Mouse (Mus musculus) G1E (cell line): Measurements from ENCODE around the gene Zfp513. TPM values are rescaled to one million over a fixed set of nuclear protein-coding genes. Genes with fewer than 3 reads are reported as not detected.
A peak's percentile ranks its signal among the peaks of the same experiment; 100 is the strongest.

Experiments used
- ATAC-seq: 2 replicates; pipeline ENCODE4 v1.8.0; 2016; ENCODE audit warnings: mild to moderate bottlenecking; ENCODE audit not compliant: insufficient number of reproducible peaks, poor library complexity, low FRiP score, severe bottlenecking; ENCODE audit errors: extremely low read depth
- DNase-seq: peaks from one replicate; pipeline ENCODE4 v3.0.0; 2012; ENCODE audit warnings: low spot score
- H3K27me3 ChIP-seq: 2 replicates; pipeline ENCODE4 v1.6.1; 2012; ENCODE audit warnings: mild to moderate bottlenecking, low read length, inconsistent platforms; ENCODE audit not compliant: insufficient read depth
- H3K36me3 ChIP-seq: replicated peaks from 2 replicates; pipeline ENCODE3; 2012; ENCODE audit warnings: mild to moderate bottlenecking, inconsistent platforms
- H3K4me1 ChIP-seq: 2 replicates; pipeline ENCODE4 v1.6.1; 2012; ENCODE audit warnings: low read depth, low read length, inconsistent platforms, mixed read lengths; ENCODE audit not compliant: insufficient read depth
- H3K4me3 ChIP-seq: 2 replicates; pipeline ENCODE4 v1.5.1; 2012; ENCODE audit warnings: low read depth, mild to moderate bottlenecking, inconsistent platforms, low read length, moderate library complexity, mixed read lengths
- H3K9me3 ChIP-seq: replicated peaks from 2 replicates; pipeline ENCODE4 v1.6.1; 2012; ENCODE audit warnings: inconsistent platforms
- CTCF ChIP-seq: IDR thresholded peaks from 2 replicates; pipeline ENCODE4 v1.5.1; 2012; ENCODE audit warnings: low read depth, low read length, inconsistent platforms, mixed read lengths
- GATA1 ChIP-seq: IDR thresholded peaks from 2 replicates; pipeline ENCODE4 v1.6.1; 2012; ENCODE audit warnings: borderline replicate concordance, low read length, inconsistent platforms, mixed read lengths
- GATA2 ChIP-seq: IDR thresholded peaks from 2 replicates; pipeline ENCODE4 v1.6.1; 2012; ENCODE audit warnings: low read depth, low read length, inconsistent platforms, borderline replicate concordance
- POLR2AphosphoS5 ChIP-seq: IDR thresholded peaks from 2 replicates; pipeline ENCODE4 v1.6.1; 2012; ENCODE audit warnings: low read depth, low read length, inconsistent platforms; ENCODE audit not compliant: insufficient replicate concordance
- TAL1 ChIP-seq: conservative IDR thresholded peaks from 2 replicates; pipeline ENCODE4 v1.6.1; 2012; ENCODE audit warnings: low read depth, low read length, inconsistent platforms, mixed read lengths
- polyA plus RNA-seq: library from polyadenylated mRNA; stranded (reverse); fragments of >175 nt; gene quantifications from 2 replicates; pipeline ENCODE4 v1.2.3, GENCODE M21; 2012
- total RNA-seq, 2 experiments: library from RNA; stranded (forward) in 1 of 2; stranded (reverse) in 1 of 2; fragments of 200-1000 nt in 1 of 2; fragments of >200 nt in 1 of 2; fragmentation: Nextera tagmentation in 1 of 2; gene quantifications; 2 replicates each; pipeline ENCODE4 v1.2.3; 2014 to 2017

Zfp513 gene
- total and polyA plus RNA-seq, 3 experiments: 7.0 to 35.7 (median 9.4) TPM

GRCm38 (mm10) chr5:31192045-31192938, 9.8 kb downstream of the Zfp513 start:
- no peak for TF ChIP-seq GATA1
- TF ChIP-seq TAL1: no peak
- no peak for TF ChIP-seq CTCF
- TF ChIP-seq POLR2AphosphoS5: no peak
- no peak for TF ChIP-seq GATA2
- Histone ChIP-seq H3K27me3 (no peaks in the 10 kb centered on the region), H3K36me3 (peaks cover 74% of the 10 kb centered on the region), H3K4me3 (peak overlapping the region; percentile 88), H3K4me1 (peaks cover 47% of the 10 kb centered on the region), H3K9me3 (no peaks in the 10 kb centered on the region)
- DNase-seq: no peak
- ATAC-seq: no peak

- DNase-seq (no peak), ATAC-seq (no peak)
- no peak for TF ChIP-seq GATA2
- TF ChIP-seq CTCF: no peak
- TF ChIP-seq GATA1: no peak
- no peak for TF ChIP-seq TAL1
- no peak for TF ChIP-seq POLR2AphosphoS5
- Histone ChIP-seq H3K4me1 (peaks cover 32% of the 10 kb centered on the region), H3K27me3 (no peaks in the 10 kb centered on the region), H3K36me3 (peaks cover 64% of the 10 kb centered on the region), H3K4me3 (no peak overlapping the region), H3K9me3 (no peaks in the 10 kb centered on the region)
These were observed 11.9 kb downstream of the Zfp513 start for GRCm38 (mm10) chr5:31190201-31190600.

GRCm38 (mm10) chr5:31188223-31188840, 13.8 kb downstream of the Zfp513 start:
- TF ChIP-seq GATA1 (no peak), CTCF (0 out of 2 replicates have a peak, but pooled peaks have one; percentile 25)
- Histone ChIP-seq H3K27me3 (no peaks in the 10 kb centered on the region), H3K4me3 (no peak overlapping the region), H3K9me3 (no peaks in the 10 kb centered on the region), H3K36me3 (peaks cover 54% of the 10 kb centered on the region), H3K4me1 (peaks cover 27% of the 10 kb centered on the region)
- DNase-seq (no peak), ATAC-seq (no peak)

GRCm38 (mm10) chr5:31183678-31184077, 18.4 kb downstream of the Zfp513 start:
- Histone ChIP-seq H3K9me3 (no peaks in the 10 kb centered on the region), H3K4me3 (no peak overlapping the region), H3K36me3 (peaks cover 34% of the 10 kb centered on the region), H3K4me1 (peaks cover 21% of the 10 kb centered on the region), H3K27me3 (no peaks in the 10 kb centered on the region)
- no peak for TF ChIP-seq CTCF
- TF ChIP-seq TAL1: no peak; the same call in 1 of the 2 replicates
- TF ChIP-seq POLR2AphosphoS5: no peak
- TF ChIP-seq GATA1: no peak
- no peak for DNase-seq
- no peak for ATAC-seq

- H3K27me3 ChIP-seq: no peaks in the 10 kb centered on the region
- no peak for TF ChIP-seq CTCF
- TF ChIP-seq GATA2: no peak
- TF ChIP-seq TAL1: no peak
- no peak for TF ChIP-seq POLR2AphosphoS5
- no peak for TF ChIP-seq GATA1
- H3K36me3 ChIP-seq: peaks cover 25% of the 10 kb centered on the region
- peaks cover 35% of the 10 kb centered on the region for H3K4me1 ChIP-seq
- H3K9me3 ChIP-seq: no peaks in the 10 kb centered on the region
- H3K4me3 ChIP-seq: no peak overlapping the region; the same call in 1 of the 2 replicates
- ATAC-seq: no peak
- DNase-seq: no peak
These were observed 20.8 kb downstream of the Zfp513 start for GRCm38 (mm10) chr5:31181183-31181770.
